Mouse (Mus musculus): ENCODE results near the gene Slmap.

The Slmap gene

DNA sequence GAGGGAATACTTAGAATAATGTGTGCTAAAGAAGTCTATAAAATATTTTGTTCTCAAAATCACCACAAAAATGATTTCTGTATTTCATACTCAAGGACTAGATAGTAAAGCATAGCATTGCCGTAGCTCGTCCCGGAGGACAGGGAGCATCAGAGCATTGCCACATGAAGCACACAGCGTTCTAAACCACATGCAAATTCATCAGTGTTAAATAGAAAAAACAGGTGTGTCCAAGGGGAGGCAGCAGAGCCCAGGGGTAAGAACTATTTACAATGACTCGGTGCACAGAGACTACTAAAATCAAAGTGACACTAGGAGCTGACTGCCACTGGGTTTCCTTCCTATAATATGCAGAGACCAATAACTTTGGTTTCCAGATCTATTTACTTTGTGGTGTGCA, 57.0 kb downstream of the Slmap start:
- peak; percentile 87 for DNase-seq (ENCODE audit: low read depth, low spot score)

DNA sequence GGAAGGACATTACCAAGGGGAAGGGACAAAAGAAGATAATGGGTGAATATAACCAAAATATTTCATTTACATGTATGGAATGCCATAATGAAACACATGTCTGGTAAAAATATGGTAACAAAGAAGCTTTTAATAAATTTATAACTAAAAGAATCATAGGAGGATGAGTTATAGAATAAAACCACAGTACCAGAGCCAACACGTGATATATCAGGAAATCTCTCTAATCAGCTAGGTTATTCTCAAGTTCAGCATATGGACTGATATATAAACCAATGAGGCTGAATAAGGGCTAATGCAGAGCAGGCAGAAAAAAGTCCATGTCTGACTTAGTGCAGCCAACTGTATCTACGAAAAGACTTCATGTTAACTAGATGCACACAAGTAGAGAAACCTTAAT, 58.3 kb downstream of the Slmap start:
- DNase-seq (ENCODE audit: low read depth, low spot score): no peak

DNA sequence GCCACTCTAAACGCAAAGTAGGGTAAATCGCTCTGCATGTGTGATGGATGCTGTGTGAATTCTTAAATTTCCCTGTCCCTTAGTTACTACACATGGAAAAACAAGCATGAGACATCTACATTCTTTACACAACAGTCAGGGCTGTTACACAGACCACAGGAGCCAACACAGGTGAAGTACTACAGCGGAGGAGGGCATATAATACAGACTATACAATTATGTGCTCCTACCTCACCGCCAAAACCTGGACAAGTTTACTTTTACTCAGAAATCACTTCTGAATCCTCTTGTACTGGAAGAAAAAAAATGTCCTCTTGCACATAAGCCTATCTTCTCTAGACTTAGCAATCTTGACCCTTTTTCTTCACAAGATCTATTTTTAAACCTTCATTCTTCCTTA, 66.8 kb downstream of the Slmap start:
- no peak for DNase-seq (ENCODE audit: low read depth, low spot score)

DNA sequence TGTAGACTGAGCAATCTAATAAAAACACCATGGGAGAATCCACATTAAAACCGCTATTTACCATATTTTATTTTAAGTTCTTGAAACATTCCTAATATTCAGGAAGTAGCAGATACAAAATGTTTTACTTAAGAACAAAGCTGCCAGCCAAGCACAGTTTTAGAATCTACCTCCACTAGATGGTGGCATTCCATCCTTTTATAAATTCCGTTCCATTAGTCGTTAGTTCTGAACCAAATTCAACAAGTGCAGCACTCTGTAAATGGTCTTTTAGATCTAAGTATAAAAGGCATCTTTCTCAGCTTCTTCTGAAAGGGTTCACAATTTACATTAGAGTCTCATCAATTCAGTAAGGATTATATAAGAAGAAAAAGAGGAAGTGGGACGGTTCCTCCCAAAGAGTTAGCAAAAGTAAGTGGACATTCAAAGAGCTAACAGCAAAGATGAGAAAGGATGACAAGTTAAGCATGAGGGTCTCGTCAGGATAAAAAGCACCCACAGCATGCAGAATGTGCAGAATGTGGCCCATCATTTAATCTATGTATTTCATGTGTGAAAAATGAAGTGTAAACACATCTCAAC, 68.1 kb downstream of the Slmap start:
- peak; percentile 62 for DNase-seq (ENCODE audit: low read depth, low spot score)

GRCm38 (mm10) chr14:26465898-26466297, 68.8 kb downstream of the Slmap start:
- DNase-seq (ENCODE audit: low read depth, low spot score): peak; percentile 77

GRCm38 (mm10) chr14:26459516-26459915, 75.2 kb downstream of the Slmap start:
- DNase-seq (ENCODE audit: low read depth, low spot score): no peak

DNA sequence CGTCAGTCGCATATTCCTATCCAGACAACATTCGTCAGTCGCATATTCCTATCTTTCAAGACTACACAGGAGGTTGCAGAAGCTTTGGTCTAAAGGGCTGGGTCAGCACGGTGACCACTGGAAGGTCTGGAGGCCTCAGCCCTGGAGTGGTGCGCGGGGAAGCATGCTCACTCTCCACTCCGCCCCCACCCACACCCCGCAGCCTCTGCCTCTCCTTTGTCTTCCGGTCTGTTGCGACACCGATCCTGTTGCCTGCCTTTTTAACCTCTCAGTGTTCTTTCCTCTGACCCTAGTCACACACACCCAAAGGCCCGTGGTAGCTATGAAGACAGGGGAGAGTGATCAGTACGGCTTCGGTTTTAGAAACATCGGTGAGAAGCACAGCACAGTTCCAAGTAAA, 79.9 kb downstream of the Slmap start:
- DNase-seq (ENCODE audit: low read depth, low spot score): no peak

DNA sequence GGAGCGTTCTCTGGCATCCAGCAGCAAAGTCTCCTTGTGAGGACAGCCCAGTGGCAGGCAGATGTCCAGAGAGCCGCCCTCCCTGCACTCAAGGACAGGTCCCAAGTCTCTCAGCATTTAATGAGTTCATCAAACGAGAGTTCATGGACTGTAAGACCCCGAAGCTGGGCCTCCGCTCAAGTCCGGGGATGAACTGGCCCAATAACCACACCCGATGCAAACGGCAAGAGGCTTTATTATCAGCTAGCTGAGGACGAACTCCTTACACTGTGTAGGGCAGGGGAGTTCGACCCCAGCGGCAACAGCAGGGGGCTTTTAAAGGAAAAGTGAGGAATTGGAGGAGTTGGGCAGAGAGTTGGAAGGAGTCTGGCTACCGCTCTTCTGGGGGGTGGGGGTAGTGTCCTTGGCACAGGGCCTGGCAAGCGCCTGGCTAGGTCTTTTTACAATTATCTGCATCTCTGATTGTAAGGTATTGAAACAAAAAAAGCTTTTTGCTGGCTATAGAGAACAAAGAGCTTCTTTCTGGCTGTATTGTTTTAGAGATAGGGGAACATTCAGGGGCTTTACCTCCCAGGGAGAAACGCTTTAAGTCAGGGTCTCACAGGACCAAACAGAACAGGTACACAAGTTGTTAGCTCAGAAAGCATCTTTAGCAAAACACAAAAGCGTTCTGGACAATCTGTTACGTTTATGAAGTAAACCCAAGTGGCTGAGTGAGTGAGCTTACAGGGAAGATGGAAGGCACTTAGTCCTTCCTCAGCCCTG, 84.5 kb downstream of the Slmap start:
- no peak for DNase-seq (ENCODE audit: low read depth, low spot score)

DNA sequence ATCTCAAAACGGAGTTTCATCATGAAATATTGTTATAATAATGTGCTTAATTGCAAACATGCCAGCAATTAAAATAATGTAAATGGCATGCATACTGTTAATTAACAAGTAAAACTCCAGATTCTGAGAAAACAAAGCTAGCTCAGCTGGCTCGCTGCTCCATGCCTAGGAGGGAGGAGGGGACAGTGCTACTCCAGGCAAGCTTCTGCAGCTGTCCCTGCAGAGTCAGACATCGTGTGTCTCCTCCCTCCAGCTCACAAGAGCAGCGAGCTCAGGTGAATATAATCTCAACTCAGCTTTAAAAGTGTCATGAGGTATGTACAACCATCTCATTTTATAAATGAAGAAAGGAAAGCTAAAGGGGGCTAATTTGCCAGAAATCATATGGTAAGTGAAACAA, 86.2 kb downstream of the Slmap start:
- DNase-seq (ENCODE audit: low read depth, low spot score): no peak

DNA sequence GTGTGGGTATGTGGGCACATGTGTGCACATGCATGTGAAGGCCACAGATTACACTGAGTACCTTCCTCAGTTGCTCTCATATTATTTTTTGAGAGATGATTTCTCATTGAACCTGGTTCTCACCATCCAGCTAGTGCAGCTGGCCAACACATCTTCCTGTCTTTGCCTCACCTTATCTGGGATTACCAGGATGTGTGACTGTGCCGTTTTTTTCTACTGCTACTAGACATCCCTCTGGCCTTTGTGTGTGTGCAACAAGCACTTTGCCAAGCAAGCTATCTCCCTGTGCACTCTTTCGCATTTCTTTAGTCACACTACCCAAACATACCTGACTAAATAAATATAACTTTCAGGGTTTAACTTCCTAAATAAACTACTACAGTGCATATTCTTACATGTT, 87.5 kb downstream of the Slmap start:
- no peak for DNase-seq (ENCODE audit: low read depth, low spot score)

DNA sequence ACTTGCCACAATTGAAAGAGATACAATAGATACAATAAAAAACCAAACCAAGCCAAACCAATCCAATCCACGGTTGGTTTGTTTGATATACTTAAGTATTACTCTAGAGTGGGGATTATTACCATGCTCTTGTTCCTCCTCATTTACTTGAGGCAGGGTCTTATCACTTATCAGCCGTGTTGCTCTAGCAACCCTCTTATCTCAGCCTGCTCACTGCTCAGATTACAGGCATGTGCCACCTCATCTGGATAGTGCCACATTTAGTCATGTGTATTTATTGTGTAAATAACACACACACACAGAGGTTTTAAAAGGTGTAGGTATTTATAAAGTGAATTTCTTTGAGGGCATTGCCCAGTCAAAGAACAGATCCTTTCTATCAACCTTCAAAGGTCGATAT, 88.2 kb downstream of the Slmap start:
- DNase-seq (ENCODE audit: low read depth, low spot score): no peak

- peak; percentile 58 for DNase-seq (ENCODE audit: low read depth, low spot score)
Observed at GRCm38 (mm10) chr14:26442534-26442933, 92.2 kb downstream of the Slmap start.

- DNase-seq (ENCODE audit: low read depth, low spot score): peak; percentile 46
Observed at GRCm38 (mm10) chr14:26441041-26441812, 93.5 kb downstream of the Slmap start.

DNA sequence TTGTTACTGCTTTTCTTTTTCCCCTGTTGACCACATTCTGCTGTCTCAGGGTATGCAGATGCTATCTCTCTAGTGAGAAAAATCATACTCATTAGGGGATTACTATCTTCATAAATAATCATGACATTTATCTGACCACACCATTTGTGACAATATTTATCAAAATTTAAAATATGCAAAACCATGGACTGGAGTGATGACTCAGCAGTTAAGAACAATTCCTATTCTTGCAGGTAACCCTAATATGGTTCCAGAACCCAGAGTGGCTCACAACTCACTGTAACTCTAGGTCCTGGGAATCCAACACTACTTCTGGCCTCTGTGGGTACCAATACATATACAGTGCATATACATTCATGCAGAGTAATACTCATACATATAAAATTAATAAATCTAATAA, 94.7 kb downstream of the Slmap start:
- DNase-seq (ENCODE audit: low read depth, low spot score): no peak

GRCm38 (mm10) chr14:26437771-26438170, 97.0 kb downstream of the Slmap start:
- no peak for DNase-seq (ENCODE audit: low read depth, low spot score)

- peak; percentile 34 for DNase-seq (ENCODE audit: low read depth, low spot score)
Observed at GRCm38 (mm10) chr14:26436304-26436703, 98.4 kb downstream of the Slmap start.

- no peak for DNase-seq (ENCODE audit: low read depth, low spot score)
Observed at GRCm38 (mm10) chr14:26432320-26432719, 102.4 kb downstream of the Slmap start.

DNA sequence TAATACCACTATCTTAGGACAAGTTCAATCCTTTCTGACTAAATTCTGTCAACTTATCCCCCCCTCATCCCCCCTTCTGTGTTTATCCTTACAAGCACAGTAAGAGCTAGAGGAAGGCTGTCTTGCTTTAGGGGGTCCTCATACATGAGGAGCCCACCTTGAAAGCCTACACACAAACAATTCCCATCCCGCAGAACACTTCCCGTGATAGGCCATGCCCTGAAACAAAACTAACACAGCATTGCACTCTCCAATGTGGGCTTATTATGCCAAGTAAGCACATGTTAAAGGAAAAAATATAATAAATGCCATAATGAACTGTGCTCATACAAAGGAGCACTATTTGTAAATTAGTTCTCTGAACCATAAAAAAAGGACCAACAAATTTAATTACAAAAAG, 102.8 kb downstream of the Slmap start:
- no peak for DNase-seq (ENCODE audit: low read depth, low spot score)

DNA sequence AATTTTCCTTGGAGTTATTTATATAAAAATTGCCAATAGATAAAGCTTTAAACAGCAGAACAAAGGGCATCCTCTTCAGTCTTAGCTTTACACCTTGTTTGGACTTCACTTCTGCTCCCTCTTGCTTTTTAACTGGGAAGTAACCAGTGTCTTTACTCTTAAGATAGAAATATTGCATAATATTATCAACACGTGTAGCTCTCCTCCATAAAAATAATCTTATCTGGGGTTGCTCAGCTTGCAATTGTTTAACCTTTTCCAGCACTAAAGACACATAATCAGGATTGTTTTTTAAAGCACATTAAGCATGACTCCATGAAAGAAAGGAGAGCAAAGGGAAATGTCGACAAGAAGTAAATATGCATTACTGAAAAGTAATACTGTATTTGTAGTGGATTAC, 114.5 kb downstream of the Slmap start:
- DNase-seq (ENCODE audit: low read depth, low spot score): no peak

DNA sequence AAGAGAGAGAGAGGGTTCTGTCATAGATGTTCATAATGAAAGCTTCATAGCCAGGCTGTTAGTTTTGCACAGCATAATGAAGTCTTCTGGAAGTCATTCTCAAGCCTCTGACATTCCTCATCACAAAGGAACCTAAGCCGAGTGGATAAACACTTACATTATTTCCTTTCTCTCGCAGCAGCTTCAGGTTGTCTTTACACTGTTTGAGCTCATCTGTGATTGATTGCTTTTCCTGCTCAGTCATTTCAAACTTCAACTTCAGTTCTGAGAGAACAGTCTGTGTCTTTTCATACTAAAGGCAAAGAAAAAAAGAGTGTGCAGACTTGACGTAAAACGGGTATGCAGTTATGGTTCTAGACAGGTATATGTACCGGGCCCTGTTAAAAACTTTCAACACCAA, 116.8 kb downstream of the Slmap start:
- DNase-seq (ENCODE audit: low read depth, low spot score): no peak

- DNase-seq (ENCODE audit: low read depth, low spot score): no peak
Observed at GRCm38 (mm10) chr14:26417088-26417487, 117.6 kb downstream of the Slmap start.

GRCm38 (mm10) chr14:26413581-26413980, 121.2 kb downstream of the Slmap start:
- no peak for DNase-seq (ENCODE audit: low read depth, low spot score)

DNA sequence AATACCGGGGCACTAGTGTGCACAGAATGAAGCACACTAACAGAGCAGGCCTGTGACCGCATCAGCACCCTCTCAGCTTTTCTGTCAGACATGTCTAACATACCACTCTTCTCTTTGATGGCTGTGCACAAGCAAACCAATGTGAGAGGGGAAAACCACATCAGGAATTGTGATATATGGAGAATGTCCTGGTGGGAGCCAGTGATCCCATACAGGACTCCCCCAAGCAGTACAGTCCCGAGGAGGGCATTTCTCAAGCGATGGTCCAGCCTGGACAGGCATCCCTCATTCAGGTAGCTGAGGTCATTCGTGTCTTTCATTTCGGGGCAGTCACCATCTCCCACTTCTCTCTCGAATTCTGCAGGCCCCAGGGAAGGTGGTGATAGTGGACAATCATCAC, 128.0 kb downstream of the Slmap start:
- no peak for DNase-seq (ENCODE audit: low read depth, low spot score)
